In genomic region chr8:36361255-36361654, GRCm38 (mm10) we compare ENCODE assay signal across 9 mouse cellular contexts.
DNase-seq lines count a peak whose midpoint lies in the region; ATAC-seq and TF ChIP-seq lines count a peak whose summit lies in the region.
"Had no signal": no experiment of that assay in that cellular context is flagged by ENCODE, and none has a peak within 500 bp of the region (broad histone marks: within the 10 kb centered on the region; RNA-seq: fewer than 3 reads in every experiment).

No protein-coding gene starts in this region.

- DNase-seq in heart, adult 9 months (ENCODE audit: low spot score in 2 of 2), result peak; percentile 21 to 58
- peak; percentile 33 for DNase-seq in forebrain, embryonic 10.5 days (ENCODE audit: extremely low spot score, low spot score)
- DNase-seq in hindbrain, embryonic 14.5 days (ENCODE audit: low spot score), result peak; percentile 88
- peak; percentile 80 for DNase-seq in left cerebral cortex, adult 11 months (ENCODE audit: low spot score)
- peak; percentile 79 for DNase-seq in mesoderm, embryonic 11.5 days (ENCODE audit: low read depth, low spot score)
- DNase-seq in skeletal muscle tissue, adult 2 months (ENCODE audit: low read depth, low spot score), result peak; percentile 34

- 12% methylated on average over 2 of the region's 2 CpGs for WGBS in heart, embryonic 11.5 days (ENCODE audit: insufficient replicate concordance)
- 6% methylated on average over 2 of the region's 2 CpGs for WGBS in bone marrow, adult 2 months
- WGBS in forebrain, embryonic 10.5 days, result 25% methylated on average over 2 of the region's 2 CpGs
- 13% methylated on average over 2 of the region's 2 CpGs for WGBS in hindbrain, embryonic 14.5 days

- H3K36me3 ChIP-seq in heart, embryonic 11.5 days (ENCODE audit: control insufficient read depth, insufficient read depth, low read length), result no peaks in the 10 kb centered on the region
- no peaks in the 10 kb centered on the region for H3K36me3 ChIP-seq in forebrain, embryonic 10.5 days (replicated peaks)
- no peaks in the 10 kb centered on the region for H3K36me3 ChIP-seq in hindbrain, embryonic 14.5 days (replicated peaks; ENCODE audit: control insufficient read depth, insufficient read depth)

- no peak overlapping the region for H3K4me2 ChIP-seq in heart, embryonic 11.5 days
- H3K4me2 ChIP-seq in hindbrain, embryonic 14.5 days (replicated peaks), result no peak overlapping the region

- no peaks in the 10 kb centered on the region for H3K9me3 ChIP-seq in heart, embryonic 11.5 days (replicated peaks; ENCODE audit: control insufficient read depth, low read length)
- no peaks in the 10 kb centered on the region for H3K9me3 ChIP-seq in forebrain, embryonic 10.5 days
- H3K9me3 ChIP-seq in hindbrain, embryonic 14.5 days (ENCODE audit: control insufficient read depth, low read length), result no peaks in the 10 kb centered on the region

- peak; percentile 38; the same call in 1 of the 2 replicates for TF ChIP-seq CTCF in bone marrow, adult 2 months (IDR thresholded peaks at IDR 0.05; ENCODE audit: control insufficient read depth, insufficient read depth, low read length)

- no peak overlapping the region for H3K27ac ChIP-seq in heart, embryonic 11.5 days (ENCODE audit: low read depth, low read length)
- no peak overlapping the region for H3K27ac ChIP-seq in bone marrow, adult 2 months (ENCODE audit: control insufficient read depth, insufficient read depth, low read depth, low read length, poor library complexity)
- no peak overlapping the region for H3K27ac ChIP-seq in forebrain, embryonic 10.5 days
- no peak overlapping the region for H3K27ac ChIP-seq in hindbrain, embryonic 14.5 days
- H3K27ac ChIP-seq: macrophage had no signal

- no peaks in the 10 kb centered on the region for H3K4me1 ChIP-seq in heart, embryonic 11.5 days (ENCODE audit: control insufficient read depth, insufficient read depth, low read length)
- H3K4me1 ChIP-seq in bone marrow, adult 2 months (ENCODE audit: control insufficient read depth, insufficient read depth, low read length), result no peaks in the 10 kb centered on the region
- no peaks in the 10 kb centered on the region for H3K4me1 ChIP-seq in forebrain, embryonic 10.5 days
- H3K4me1 ChIP-seq in hindbrain, embryonic 14.5 days (replicated peaks; ENCODE audit: control insufficient read depth, insufficient read depth, low read length), result no peaks in the 10 kb centered on the region

- TF ChIP-seq POLR2A in bone marrow, adult 2 months (IDR thresholded peaks at IDR 0.05; ENCODE audit: borderline replicate concordance, control insufficient read depth, low read depth, low read length), result no peak

- ATAC-seq in heart, embryonic 11.5 days (replicated peaks; ENCODE audit: insufficient number of reproducible peaks, low FRiP score, low TSS enrichment), result no peak
- peak; percentile 62; the same call in 1 of the 2 replicates for ATAC-seq in hindbrain, embryonic 14.5 days (ENCODE audit: low FRiP score)

- H3K27me3 ChIP-seq in heart, embryonic 11.5 days (ENCODE audit: control insufficient read depth, insufficient read depth, low read length), result no peaks in the 10 kb centered on the region
- H3K27me3 ChIP-seq in forebrain, embryonic 10.5 days (ENCODE audit: poor library complexity, severe bottlenecking), result no peaks in the 10 kb centered on the region
- H3K27me3 ChIP-seq in hindbrain, embryonic 14.5 days (ENCODE audit: control insufficient read depth, insufficient read depth, low read length), result no peaks in the 10 kb centered on the region

- no peak overlapping the region for H3K9ac ChIP-seq in heart, embryonic 11.5 days (ENCODE audit: low read depth, low read length)
- H3K9ac ChIP-seq in hindbrain, embryonic 14.5 days, result no peak overlapping the region

- no peak overlapping the region for H3K4me3 ChIP-seq in heart, embryonic 11.5 days (ENCODE audit: low read depth, low read length)
- H3K4me3 ChIP-seq in bone marrow, adult 2 months (replicated peaks; ENCODE audit: control insufficient read depth, low read depth, low read length), result no peak overlapping the region
- no peak overlapping the region for H3K4me3 ChIP-seq in forebrain, embryonic 10.5 days
- H3K4me3 ChIP-seq in hindbrain, embryonic 14.5 days (replicated peaks; ENCODE audit: low read length), result no peak overlapping the region

Comparison
In these comparisons a context has a peak if more than half of its experiments do, and no peak if none do; other contexts are left out.
1. DNase-seq: peak in every context shown above with its lines; median percentile 88 in hindbrain, embryonic 14.5 days; 80 in left cerebral cortex, adult 11 months; 79 in mesoderm, embryonic 11.5 days; 40 in heart, adult 9 months; 34 in skeletal muscle tissue, adult 2 months; 33 in forebrain, embryonic 10.5 days.